8 mouse cellular contexts compared by ENCODE assay signal in genomic region chr3:58525166-58525565, GRCm38 (mm10). TPM values are rescaled to one million over a fixed set of nuclear protein-coding genes. Genes with fewer than 3 reads are reported as not detected.
DNase-seq lines count a peak whose midpoint lies in the region; ATAC-seq and TF ChIP-seq lines count a peak whose summit lies in the region.

No protein-coding gene starts in this region.

- H3K4me2 ChIP-seq in neural tube, embryonic 11.5 days (ENCODE audit: low read depth): peak overlapping the region; percentile 74
- H3K4me2 ChIP-seq in hindbrain, embryonic 16.5 days (ENCODE audit: low read length): peak overlapping the region; percentile 73
- H3K4me2 ChIP-seq in midbrain, postnatal 0 days (ENCODE audit: low read depth, low read length, poor library complexity, severe bottlenecking): peak overlapping the region; percentile 71

- H3K27ac ChIP-seq in gastrocnemius, adult 2 months: peak overlapping the region; percentile 97
- peak overlapping the region; percentile 86 for H3K27ac ChIP-seq in neural tube, embryonic 11.5 days (ENCODE audit: low read depth, low read length)
- peak overlapping the region; percentile 95 for H3K27ac ChIP-seq in hindbrain, embryonic 16.5 days (ENCODE audit: low read depth, low read length)
- peak overlapping the region; percentile 92 for H3K27ac ChIP-seq in midbrain, postnatal 0 days (ENCODE audit: low read depth, low read length)

- H3K4me3 ChIP-seq in gastrocnemius, adult 2 months: peak overlapping the region; percentile 85
- H3K4me3 ChIP-seq in neural tube, embryonic 11.5 days (ENCODE audit: low read depth, low read length): peak overlapping the region; percentile 91
- H3K4me3 ChIP-seq in hindbrain, embryonic 16.5 days (ENCODE audit: low read length): peak overlapping the region; percentile 99
- H3K4me3 ChIP-seq in midbrain, postnatal 0 days (ENCODE audit: low read depth, low read length): peak overlapping the region; percentile 95

- intact Hi-C loops in gastrocnemius, adult 2 months (cut with DNase I): loop anchor here (2.0 to 10.0 kb wide), 3 partner anchors 50 to 160 kb away; partner anchors contain the start of gene Selenot

- H3K4me1 ChIP-seq in neural tube, embryonic 11.5 days (ENCODE audit: control insufficient read depth, insufficient read depth, low read length): peaks cover 4% of the 10 kb centered on the region; the same call in 1 of the 2 replicates
- H3K4me1 ChIP-seq in hindbrain, embryonic 16.5 days (ENCODE audit: control insufficient read depth, insufficient read depth, low read depth, low read length): peaks cover 15% of the 10 kb centered on the region
- peaks cover 5% of the 10 kb centered on the region; the same call in 1 of the 2 replicates for H3K4me1 ChIP-seq in midbrain, postnatal 0 days (ENCODE audit: insufficient read depth, low read length)

- ATAC-seq in neural tube, embryonic 11.5 days (ENCODE audit: insufficient read depth, low FRiP score, low TSS enrichment): peak; percentile 37; the same call in 1 of the 2 replicates
- ATAC-seq in hindbrain, embryonic 16.5 days: no peak; the same call in 1 of the 2 replicates
- ATAC-seq in midbrain, postnatal 0 days (ENCODE audit: low FRiP score): peak; percentile 48; the same call in 1 of the 2 replicates

- WGBS in neural tube, embryonic 11.5 days: under 1% methylated on average over 40 of the region's 40 CpGs
- WGBS in hindbrain, embryonic 16.5 days: 0% methylated on average over 36 of the region's 40 CpGs
- under 1% methylated on average over 40 of the region's 40 CpGs for WGBS in midbrain, postnatal 0 days

- no peaks in the 10 kb centered on the region for H3K27me3 ChIP-seq in neural tube, embryonic 11.5 days (ENCODE audit: control insufficient read depth, insufficient read depth, low read length)
- no peaks in the 10 kb centered on the region for H3K27me3 ChIP-seq in hindbrain, embryonic 16.5 days (replicated peaks; ENCODE audit: control insufficient read depth, insufficient read depth, low read length)
- no peaks in the 10 kb centered on the region for H3K27me3 ChIP-seq in midbrain, postnatal 0 days (ENCODE audit: insufficient read depth, low read length)

- H3K9me3 ChIP-seq in neural tube, embryonic 11.5 days (ENCODE audit: control insufficient read depth, low read length): no peaks in the 10 kb centered on the region
- no peaks in the 10 kb centered on the region for H3K9me3 ChIP-seq in hindbrain, embryonic 16.5 days (ENCODE audit: control insufficient read depth, low read length)
- H3K9me3 ChIP-seq in midbrain, postnatal 0 days (ENCODE audit: low read length): no peaks in the 10 kb centered on the region

- H3K9ac ChIP-seq in neural tube, embryonic 11.5 days (ENCODE audit: low read length): peak overlapping the region; percentile 79
- H3K9ac ChIP-seq in hindbrain, embryonic 16.5 days (ENCODE audit: low read depth, low read length): peak overlapping the region; percentile 97
- peak overlapping the region; percentile 95 for H3K9ac ChIP-seq in midbrain, postnatal 0 days (replicated peaks; ENCODE audit: low read length, poor library complexity, severe bottlenecking)

- TF ChIP-seq CTCF in gastrocnemius, adult 2 months (IDR thresholded peaks at IDR 0.05): 0 out of 2 replicates have a peak, but pooled peaks have one; percentile 2
- TF ChIP-seq CTCF in midbrain, postnatal 0 days (IDR thresholded peaks at IDR 0.05): no peak

- DNase-seq in gastrocnemius, adult 2 months: no peak
- no peak for DNase-seq in gastrocnemius, postnatal 25 days
- no peak for DNase-seq in neural tube, embryonic 11.5 days (ENCODE audit: low spot score)
- DNase-seq in neural tube, embryonic 10.5 days (ENCODE audit: extremely low spot score, low spot score): no peak
- peak; percentile 26 for DNase-seq in midbrain, postnatal 0 days (ENCODE audit: low spot score)
- no peak for DNase-seq in gastrocnemius, adult 18-20 months (ENCODE audit: low spot score)
- no peak for DNase-seq in kidney, postnatal 25 days

- peaks cover 2% of the 10 kb centered on the region; the same call in 1 of the 2 replicates for H3K36me3 ChIP-seq in neural tube, embryonic 11.5 days (ENCODE audit: control insufficient read depth, insufficient read depth, low read length)
- peaks cover 12% of the 10 kb centered on the region for H3K36me3 ChIP-seq in hindbrain, embryonic 16.5 days (ENCODE audit: control insufficient read depth, insufficient read depth, low read length)
- H3K36me3 ChIP-seq in midbrain, postnatal 0 days (ENCODE audit: insufficient read depth, low read length): peaks cover 7% of the 10 kb centered on the region; the same call in 1 of the 2 replicates

RNA-seq across cellular contexts. Expression of gene Eif2a, which starts 0.5 kb away (rescaled TPM):
- total RNA-seq in gastrocnemius, adult 2 months (2021): 10 to 100 TPM; 48.9 to 54.8 TPM
- 10 to 100 TPM; 38.7 to 41.2 TPM for total RNA-seq in gastrocnemius, postnatal 25 days (2021)
- polyA plus RNA-seq in neural tube, embryonic 11.5 days (2014; fragmentation: Nextera tagmentation; extraction: Ambion mirVana): 57.4 and 67.3 TPM in 2 replicates
- polyA plus RNA-seq in hindbrain, embryonic 16.5 days (2015; fragmentation: Nextera tagmentation; extraction: Ambion mirVana): 32.6 and 33.0 TPM in 2 replicates
- 45.5 and 50.9 TPM in 2 replicates for total RNA-seq in midbrain, postnatal 0 days (2014; rRNA removed)
- 29.1 and 30.3 TPM in 2 replicates for polyA plus RNA-seq in midbrain, postnatal 0 days (2015; fragmentation: Nextera tagmentation; extraction: Ambion mirVana)
- 10 to 100 TPM; 46.7 to 50.7 TPM for total RNA-seq in gastrocnemius, adult 18-20 months (2021)

RNA-seq across cellular contexts. Expression of gene Serp1, which starts 0.5 kb away (rescaled TPM):
- 1 to 10 TPM; 6.4 to 8.0 TPM for total RNA-seq in gastrocnemius, adult 2 months (2021)
- 10 to 100 TPM in 1 of 2 experiments, 1 to 10 TPM in 1; 7.5 to 10.1 TPM for total RNA-seq in gastrocnemius, postnatal 25 days (2021)
- polyA plus RNA-seq in neural tube, embryonic 11.5 days (2014; fragmentation: Nextera tagmentation; extraction: Ambion mirVana): 148 and 151 TPM in 2 replicates
- 59.2 and 63.1 TPM in 2 replicates for polyA plus RNA-seq in hindbrain, embryonic 16.5 days (2015; fragmentation: Nextera tagmentation; extraction: Ambion mirVana)
- 35.7 and 42.4 TPM in 2 replicates for total RNA-seq in midbrain, postnatal 0 days (2014; rRNA removed)
- polyA plus RNA-seq in midbrain, postnatal 0 days (2015; fragmentation: Nextera tagmentation; extraction: Ambion mirVana): 44.9 and 45.1 TPM in 2 replicates
- 1 to 10 TPM; 5.5 to 7.5 TPM for total RNA-seq in gastrocnemius, adult 18-20 months (2021)

RNA-seq across cellular contexts. Expression of gene Selenot, which starts 51.3 kb away (rescaled TPM):
- 100 to 1,000 TPM; 119 to 136 TPM for total RNA-seq in gastrocnemius, adult 2 months (2021)
- 100 to 1,000 TPM; 112 to 114 TPM for total RNA-seq in gastrocnemius, postnatal 25 days (2021)
- 25.6 and 28.1 TPM in 2 replicates for polyA plus RNA-seq in neural tube, embryonic 11.5 days (2014; fragmentation: Nextera tagmentation; extraction: Ambion mirVana)
- 25.7 and 27.4 TPM in 2 replicates for polyA plus RNA-seq in hindbrain, embryonic 16.5 days (2015; fragmentation: Nextera tagmentation; extraction: Ambion mirVana)
- 220 and 221 TPM in 2 replicates for total RNA-seq in midbrain, postnatal 0 days (2014; rRNA removed)
- 24.2 and 25.8 TPM in 2 replicates for polyA plus RNA-seq in midbrain, postnatal 0 days (2015; fragmentation: Nextera tagmentation; extraction: Ambion mirVana)
- total RNA-seq in gastrocnemius, adult 18-20 months (2021): 100 to 1,000 TPM; 121 TPM
